Mouse (Mus musculus) olfactory bulb, adult 2 months (tissue): ENCODE data around the gene Abhd2.

ENCODE experiments used
- CTCF ChIP-seq: fragments of 200-500 bp; IDR thresholded peaks from 2 replicates; pipeline ENCODE4 v1.5.1; 2012; ENCODE audit warnings: low read depth, mild to moderate bottlenecking, low read length, moderate library complexity; ENCODE audit not compliant: insufficient read depth
- POLR2A ChIP-seq: fragments of 200-500 bp; IDR thresholded peaks from 2 replicates; pipeline ENCODE4 v1.6.1; 2012; ENCODE audit warnings: mild to moderate bottlenecking, low read depth, low read length, moderate library complexity; ENCODE audit not compliant: insufficient read depth

- TF ChIP-seq POLR2A (no peak), CTCF (no peak)
Measured at GRCm38 (mm10) chr7:79238741-79239140, 34.3 kb upstream of the Abhd2 start.
